Comparison of ENCODE assay signal across 8 mouse cellular contexts in genomic region chr11:94137326-94138061, GRCm38 (mm10).
DNase-seq lines count a peak whose midpoint lies in the region.

No protein-coding gene starts in this region.

- DNase-seq in left cerebral cortex, postnatal 4 days = peak; percentile 60
- no peak for DNase-seq in left cerebral cortex, adult 11 months (ENCODE audit: low spot score)
- peak; percentile 60 for DNase-seq in ZHBTc4 (ENCODE audit: low read depth, low spot score)
- DNase-seq in gastrocnemius, postnatal 10 days = peak; percentile 71
- peak; percentile 94 to 96 for DNase-seq in kidney, adult 8-10 months
- DNase-seq in urinary bladder, postnatal 14 days (ENCODE audit: low spot score) = peak; percentile 66
- DNase-seq in left cerebral cortex, postnatal 25 days (ENCODE audit: low spot score in 2 of 2) = no peak
- no peak for DNase-seq in yolk sac, embryonic 10.5 days (ENCODE audit: low spot score)

- intact Hi-C loops in left cerebral cortex, postnatal 4 days (cut with DNase I) = loop anchor here (10.0 kb wide), 1 partner anchor 347 kb away; the partner anchor contains the start of gene Spata20
- intact Hi-C loops in left cerebral cortex, postnatal 25 days (cut with DNase I) = loop anchor here (10.0 kb wide), 1 partner anchor 347 kb away; the partner anchor contains the start of gene Spata20

Comparison
In these comparisons a context has a peak if more than half of its experiments do, and no peak if none do; other contexts are left out.
1. DNase-seq: peak in left cerebral cortex, postnatal 4 days (single experiment), ZHBTc4 (single experiment), gastrocnemius, postnatal 10 days (single experiment), kidney, adult 8-10 months (2 of 2) and urinary bladder, postnatal 14 days (single experiment); none in left cerebral cortex, adult 11 months (single experiment), left cerebral cortex, postnatal 25 days (0 of 2) and yolk sac, embryonic 10.5 days (single experiment).